Mouse (Mus musculus): ENCODE data around the gene Cd2.

GRCm38 (mm10) chr3:101285851-101286250 is 1.9 kb downstream of the Cd2 start:
- TF ChIP-seq EP300 (IDR thresholded peaks at IDR 0.05) (no peak), CTCF (IDR thresholded peaks at IDR 0.05) (no peak)
